Mouse (Mus musculus) CH12.LX (cell line): ENCODE measurements around the gene Prpf3.

Experiments
- CTCF ChIP-seq, 2 experiments: IDR thresholded peaks in 1 of 2; conservative IDR thresholded peaks in 1 of 2; 2 replicates each; pipeline ENCODE4 v1.5.1; 2011 to 2012; ENCODE audit warnings: low read depth in 2 of 2, low read length in 2 of 2, improper control_type of control experiment in 1 of 2, inconsistent platforms in 1 of 2, mild to moderate bottlenecking in 1 of 2, moderate library complexity in 1 of 2
- ELF1 ChIP-seq: IDR thresholded peaks from 2 replicates; pipeline ENCODE4 v1.6.1; 2014; ENCODE audit warnings: low read depth, mild to moderate bottlenecking, inconsistent platforms, low read length, improper control_type of control experiment
- MAX ChIP-seq: IDR thresholded peaks from 2 replicates; pipeline ENCODE4 v1.6.1; 2011; ENCODE audit warnings: low read length, improper control_type of control experiment

GRCm38 (mm10) chr3:95829053-95829452, 26.6 kb downstream of the Prpf3 start:
- TF ChIP-seq ELF1 (no peak), MAX (no peak), CTCF (conservative IDR thresholded peaks at IDR 0.05 in 1 of 2, IDR thresholded peaks at IDR 0.05 in 1 of 2; ENCODE audit: low read depth in 2 of 2, low read length in 2 of 2) (no peak)
